Mouse (Mus musculus) lung, postnatal 0 days (tissue): ENCODE measurements around the gene Pnp2.

Experiments
- CTCF ChIP-seq: IDR thresholded peaks from 2 replicates; pipeline ENCODE4 v1.5.1; 2016; ENCODE audit warnings: antibody characterized with exemption, mild to moderate bottlenecking
- EP300 ChIP-seq: IDR thresholded peaks from 2 replicates; pipeline ENCODE4 v1.6.1; 2016; ENCODE audit warnings: antibody characterized with exemption, mild to moderate bottlenecking, control low read depth

- no peak for TF ChIP-seq CTCF
- no peak for TF ChIP-seq EP300
Measured at GRCm38 (mm10) chr14:50955487-50955886, 305 bp upstream of the Pnp2 start.
